Mouse (Mus musculus): Measurements from ENCODE around the gene Cldn7.
A peak's percentile ranks its signal among the peaks of the same experiment; 100 is the strongest.

DNA sequence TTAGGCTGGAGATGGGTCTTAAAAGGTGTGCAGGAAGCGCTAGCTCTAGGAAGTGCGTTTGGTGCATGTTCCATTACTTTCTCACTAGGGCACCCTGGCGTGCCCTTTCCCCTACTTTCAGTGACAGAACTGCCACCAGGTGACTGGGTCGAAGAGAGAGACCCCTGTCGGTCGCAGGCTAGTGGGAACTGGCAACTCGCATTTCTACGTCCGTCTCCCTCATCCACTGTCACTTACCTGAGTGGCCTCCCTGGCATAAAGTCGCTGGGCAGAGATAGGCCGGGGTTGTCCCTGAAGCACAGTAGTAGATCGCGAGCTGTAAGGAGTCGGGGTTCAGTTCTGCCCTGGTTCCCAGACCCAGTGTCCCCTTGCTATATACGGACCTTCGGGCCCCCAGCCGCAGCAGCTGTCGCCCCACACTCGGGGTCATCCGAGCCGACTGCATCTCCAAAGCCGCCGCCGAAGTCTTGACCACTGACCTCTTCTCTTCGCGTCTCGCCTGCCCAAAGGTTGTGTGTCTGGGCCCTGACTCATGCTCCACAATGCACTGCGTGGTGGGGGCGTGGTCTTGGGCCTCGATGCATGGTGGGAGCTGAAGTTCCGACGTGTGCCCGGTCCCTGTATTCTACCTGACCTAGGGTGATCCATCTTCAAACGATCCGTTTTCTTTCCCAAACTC is 50.4 kb downstream of the Cldn7 start, which contains the start of gene Acadvl:
- peak; percentile 39; the same call in 1 of the 2 replicates for TF ChIP-seq CTCF (IDR thresholded peaks at IDR 0.05; ENCODE audit: insufficient read depth, low read length)
- TF ChIP-seq POLR2A (IDR thresholded peaks at IDR 0.05; ENCODE audit: borderline replicate concordance, extremely low read depth, low read depth, low read length), result peak; percentile 90; the same call in 1 of the 2 replicates
